Mouse (Mus musculus) left cerebral cortex, adult 11 months (tissue): ENCODE results near the gene Cdr2l.
"Not testable (repeated sequence)": the region's sequence is repeated elsewhere in the genome, so short reads cannot be mapped to it uniquely, and the experiment has no call there.

Source experiments
- DNase-seq: peaks from one replicate; pipeline ENCODE4 v3.0.0; 2022; ENCODE audit warnings: low spot score

Gene Cdr2l

GRCm38 (mm10) chr11:115371354-115371753, 10.4 kb upstream of the Cdr2l start:
- DNase-seq = no peak

- no peak for DNase-seq
Observed at GRCm38 (mm10) chr11:115372015-115372414, 9.7 kb upstream of the Cdr2l start.

GRCm38 (mm10) chr11:115372737-115373136, 9.0 kb upstream of the Cdr2l start:
- no peak for DNase-seq

- peak; percentile 72 for DNase-seq
Observed at GRCm38 (mm10) chr11:115373805-115374694, 7.7 kb upstream of the Cdr2l start.

GRCm38 (mm10) chr11:115374695-115375425, 6.9 kb upstream of the Cdr2l start:
- DNase-seq = no peak

- no peak for DNase-seq
Observed at GRCm38 (mm10) chr11:115376722-115377121, 5.0 kb upstream of the Cdr2l start.

- DNase-seq = no peak
Observed at GRCm38 (mm10) chr11:115377254-115377653, 4.5 kb upstream of the Cdr2l start.

GRCm38 (mm10) chr11:115377854-115378253, 3.9 kb upstream of the Cdr2l start:
- DNase-seq = no peak

- DNase-seq = no peak
Observed at GRCm38 (mm10) chr11:115381276-115381675, 440 bp upstream of the Cdr2l start.

GRCm38 (mm10) chr11:115382891-115383290, 1.2 kb downstream of the Cdr2l start:
- no peak for DNase-seq

- DNase-seq = no peak
Observed at GRCm38 (mm10) chr11:115383701-115384474, 2.2 kb downstream of the Cdr2l start.

- no peak for DNase-seq
Observed at GRCm38 (mm10) chr11:115384587-115384986, 2.9 kb downstream of the Cdr2l start.

GRCm38 (mm10) chr11:115386859-115387258, 5.1 kb downstream of the Cdr2l start:
- not testable (repeated sequence) for DNase-seq

- DNase-seq = no peak
Observed at GRCm38 (mm10) chr11:115391358-115391757, 9.6 kb downstream of the Cdr2l start.

GRCm38 (mm10) chr11:115393721-115394325, 12.1 kb downstream of the Cdr2l start:
- no peak for DNase-seq

GRCm38 (mm10) chr11:115398085-115398484, 16.4 kb downstream of the Cdr2l start:
- DNase-seq = no peak

GRCm38 (mm10) chr11:115400126-115400525, 18.4 kb downstream of the Cdr2l start:
- DNase-seq = no peak

- no peak for DNase-seq
Observed at GRCm38 (mm10) chr11:115400630-115401391, 19.1 kb downstream of the Cdr2l start.

- DNase-seq = peak; percentile 82
Observed at GRCm38 (mm10) chr11:115403338-115404124, 21.8 kb downstream of the Cdr2l start, which contains the start of gene Mrpl58. TSS of gene Mrpl58 (plus strand) at chr11:115403752.

- no peak for DNase-seq
Observed at GRCm38 (mm10) chr11:115405723-115406122, 24.0 kb downstream of the Cdr2l start.
